Mouse (Mus musculus) embryonic facial prominence, embryonic 13.5 days (tissue): Measurements from ENCODE around the gene Tspan10. TPM values are rescaled to one million over a fixed set of nuclear protein-coding genes. Genes with fewer than 3 reads are reported as not detected.
"Not testable (repeated sequence)": the region's sequence is repeated elsewhere in the genome, so short reads cannot be mapped to it uniquely, and the experiment has no call there.

Source experiments
- ATAC-seq: fragments of 200-750 bp; cut with Nextera tagmentation; 2 replicates; pipeline ENCODE4 v1.8.0; 2017; ENCODE audit warnings: low read depth; ENCODE audit not compliant: insufficient number of reproducible peaks, insufficient read depth, low FRiP score, low TSS enrichment
- H3K27ac ChIP-seq: fragments of 300-500 bp; sonication (generic); 2 replicates; pipeline ENCODE4 v1.5.1; 2015; ENCODE audit warnings: moderate library complexity, mild to moderate bottlenecking, inconsistent platforms
- H3K27me3 ChIP-seq: fragments of 300-500 bp; sonication (generic); 2 replicates; pipeline ENCODE4 v1.6.1; 2015; ENCODE audit warnings: mild to moderate bottlenecking, inconsistent platforms
- H3K36me3 ChIP-seq: fragments of 300-500 bp; sonication (generic); 2 replicates; pipeline ENCODE4 v1.6.1; 2015; ENCODE audit warnings: mild to moderate bottlenecking, inconsistent platforms
- H3K4me1 ChIP-seq: fragments of 300-500 bp; sonication (generic); 2 replicates; pipeline ENCODE4 v1.6.1; 2015; ENCODE audit warnings: inconsistent platforms
- H3K4me2 ChIP-seq: fragments of 300-500 bp; sonication (generic); 2 replicates; pipeline ENCODE4 v1.6.1; 2015; ENCODE audit warnings: moderate library complexity, mild to moderate bottlenecking, inconsistent platforms
- H3K4me3 ChIP-seq: fragments of 300-500 bp; sonication (generic); 2 replicates; pipeline ENCODE4 v1.5.1; 2015; ENCODE audit warnings: mild to moderate bottlenecking, inconsistent platforms
- H3K9ac ChIP-seq: fragments of 300-500 bp; sonication (generic); 2 replicates; pipeline ENCODE4 v1.6.1; 2015; ENCODE audit warnings: mild to moderate bottlenecking, inconsistent platforms
- H3K9me3 ChIP-seq: fragments of 300-500 bp; sonication (generic); 2 replicates; pipeline ENCODE4 v1.6.1; 2016; ENCODE audit warnings: inconsistent platforms
- WGBS: fragments of 180-500 bp; shearing (Covaris S2); methylation state at CpG from one replicate; pipeline ENCODE4 v1.1.7; 2015; ENCODE audit warnings: mixed read lengths; 5-methylcytosine and 5-hydroxymethylcytosine counted together
- polyA plus RNA-seq: library from polyadenylated mRNA; unstranded; fragments of >200 nt; fragmentation: Nextera tagmentation; extraction: Ambion mirVana; gene quantifications from 2 replicates; pipeline ENCODE4 v1.2.1, GENCODE M21; 2015

The Tspan10 gene
- polyA plus RNA-seq = 0.30 and 0.35 TPM in 2 replicates

- no peaks in the 10 kb centered on the region for H3K4me1 ChIP-seq
- H3K27me3 ChIP-seq = no peaks in the 10 kb centered on the region
- no peaks in the 10 kb centered on the region for H3K9me3 ChIP-seq
- no peak within 1 kb of the TSS for H3K9ac ChIP-seq
- ATAC-seq = no peak
- H3K36me3 ChIP-seq = no peaks in the 10 kb centered on the region
- no peak within 1 kb of the TSS for H3K27ac ChIP-seq
- H3K4me3 ChIP-seq = no peak within 1 kb of the TSS
- WGBS = 89% methylated on average over 3 of the region's 3 CpGs
- no peak within 1 kb of the TSS for H3K4me2 ChIP-seq
Measured at GRCm38 (mm10) chr11:120442344-120442743, at the start of gene Tspan10. Gene Tspan10, plus strand, starts transcription at chr11:120442644.

DNA sequence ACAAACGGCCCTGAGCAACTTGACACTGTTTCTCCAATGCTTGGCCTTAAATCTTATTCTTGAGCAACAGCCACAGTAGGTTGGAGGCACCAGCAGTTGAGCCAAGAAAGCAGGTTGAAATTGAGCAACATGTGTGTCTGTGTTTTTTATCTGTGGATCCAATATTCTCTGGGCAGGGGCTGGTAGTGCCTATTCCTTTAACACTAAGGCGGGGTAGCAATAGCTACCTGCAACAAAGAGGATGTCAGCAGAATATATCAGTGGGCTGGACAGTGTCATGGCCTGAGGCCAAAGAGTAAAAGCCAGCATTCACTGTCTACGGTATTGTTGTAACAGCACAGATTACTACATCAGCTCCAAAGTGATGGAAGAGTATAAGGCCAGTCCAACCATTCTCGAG lies 46.8 kb upstream of the Tspan10 start:
- Histone ChIP-seq H3K27ac (no peak overlapping the region), H3K4me2 (no peak overlapping the region), H3K9me3 (no peaks in the 10 kb centered on the region), H3K9ac (no peak overlapping the region), H3K36me3 (peaks cover 82% of the 10 kb centered on the region), H3K4me3 (no peak overlapping the region), H3K4me1 (no peaks in the 10 kb centered on the region), H3K27me3 (no peaks in the 10 kb centered on the region)
- ATAC-seq = no peak
- 79% methylated on average over 4 of the region's 4 CpGs for WGBS

GRCm38 (mm10) chr11:120397602-120398001 lies 44.8 kb upstream of the Tspan10 start:
- Histone ChIP-seq H3K4me2 (no peak overlapping the region), H3K27ac (no peak overlapping the region), H3K9me3 (no peaks in the 10 kb centered on the region), H3K36me3 (peaks cover 92% of the 10 kb centered on the region), H3K27me3 (no peaks in the 10 kb centered on the region), H3K4me1 (no peaks in the 10 kb centered on the region), H3K4me3 (no peak overlapping the region), H3K9ac (no peak overlapping the region)
- 84% methylated on average over 2 of the region's 2 CpGs for WGBS
- ATAC-seq = no peak

GRCm38 (mm10) chr11:120399319-120399718 lies 43.1 kb upstream of the Tspan10 start:
- Histone ChIP-seq H3K36me3 (peaks cover 92% of the 10 kb centered on the region), H3K9ac (no peak overlapping the region), H3K27me3 (no peaks in the 10 kb centered on the region), H3K4me3 (no peak overlapping the region), H3K27ac (no peak overlapping the region), H3K4me2 (no peak overlapping the region), H3K4me1 (no peaks in the 10 kb centered on the region), H3K9me3 (no peaks in the 10 kb centered on the region)
- 94% methylated on average over 2 of the region's 2 CpGs for WGBS
- ATAC-seq = no peak

- H3K4me3 ChIP-seq = no peak overlapping the region
- WGBS = 97% methylated on average over 1 of the region's 1 CpGs
- H3K4me2 ChIP-seq = no peak overlapping the region
- no peaks in the 10 kb centered on the region for H3K4me1 ChIP-seq
- no peak overlapping the region for H3K27ac ChIP-seq
- ATAC-seq = no peak
- no peaks in the 10 kb centered on the region for H3K27me3 ChIP-seq
- H3K36me3 ChIP-seq = peaks cover 96% of the 10 kb centered on the region
- H3K9ac ChIP-seq = no peak overlapping the region
- no peaks in the 10 kb centered on the region for H3K9me3 ChIP-seq
Measured at GRCm38 (mm10) chr11:120404814-120405213, 37.6 kb upstream of the Tspan10 start.

GRCm38 (mm10) chr11:120405867-120406266 lies 36.6 kb upstream of the Tspan10 start:
- Histone ChIP-seq H3K36me3 (peaks cover 96% of the 10 kb centered on the region), H3K27ac (no peak overlapping the region), H3K9ac (no peak overlapping the region), H3K4me3 (no peak overlapping the region), H3K4me1 (no peaks in the 10 kb centered on the region), H3K27me3 (no peaks in the 10 kb centered on the region), H3K4me2 (no peak overlapping the region), H3K9me3 (no peaks in the 10 kb centered on the region)
- no peak for ATAC-seq
- 96% methylated on average over 3 of the region's 3 CpGs for WGBS

DNA sequence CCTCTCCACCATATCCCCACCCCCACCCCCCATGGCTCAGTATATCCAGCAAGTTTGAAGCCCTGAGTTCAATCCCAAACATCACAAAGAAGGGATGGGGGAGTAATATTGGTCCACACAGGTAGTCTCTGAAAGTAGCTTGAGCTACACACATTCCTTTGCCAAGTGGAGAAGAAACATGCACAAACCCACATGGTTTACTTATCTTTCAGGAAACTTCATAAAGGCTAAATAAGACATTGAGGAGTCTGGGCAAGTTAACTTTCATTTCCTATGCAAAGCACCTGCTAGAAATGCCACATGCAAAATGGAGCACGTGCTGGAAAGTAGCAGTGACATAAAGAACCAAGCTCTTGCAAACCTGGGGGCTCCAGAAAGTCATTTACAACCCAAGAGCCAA lies 36.0 kb upstream of the Tspan10 start:
- H3K9me3 ChIP-seq = no peaks in the 10 kb centered on the region
- no peaks in the 10 kb centered on the region for H3K27me3 ChIP-seq
- ATAC-seq = no peak
- H3K36me3 ChIP-seq = peaks cover 96% of the 10 kb centered on the region
- 85% methylated on average over 1 of the region's 1 CpGs for WGBS
- H3K9ac ChIP-seq = no peak overlapping the region
- no peak overlapping the region for H3K4me3 ChIP-seq
- H3K4me1 ChIP-seq = no peaks in the 10 kb centered on the region
- H3K27ac ChIP-seq = no peak overlapping the region
- H3K4me2 ChIP-seq = no peak overlapping the region

- H3K4me2 ChIP-seq, H3K4me1 ChIP-seq, H3K9me3 ChIP-seq, H3K27ac ChIP-seq, H3K9ac ChIP-seq, H3K27me3 ChIP-seq, ATAC-seq, H3K4me3 ChIP-seq: not testable (repeated sequence)
- peaks cover 94% of the 10 kb centered on the region for H3K36me3 ChIP-seq
- WGBS = 89% methylated on average over 9 of the region's 10 CpGs
Measured at GRCm38 (mm10) chr11:120413621-120414020, 28.8 kb upstream of the Tspan10 start.

DNA sequence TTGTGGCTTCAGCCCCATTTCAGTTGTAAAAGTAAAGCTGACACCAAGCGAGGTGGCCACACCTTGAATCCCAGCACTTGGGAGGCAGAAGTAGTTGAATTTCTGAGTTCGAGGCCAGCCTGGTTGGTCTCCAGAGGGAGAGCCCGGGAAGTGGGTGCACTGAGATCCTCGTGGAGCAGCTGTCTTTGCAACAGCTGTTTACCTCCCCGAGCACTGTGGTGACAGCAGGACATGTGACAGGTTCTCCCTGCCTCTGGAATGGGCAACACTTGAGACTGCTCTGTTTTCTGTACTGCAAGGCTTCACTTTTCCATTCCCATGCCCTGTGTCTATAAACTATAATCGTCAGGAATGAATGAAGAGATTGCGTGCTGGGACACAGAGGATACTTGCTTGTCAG lies 24.6 kb upstream of the Tspan10 start:
- Histone ChIP-seq H3K36me3 (peaks cover 93% of the 10 kb centered on the region), H3K4me2 (no peak overlapping the region), H3K9ac (no peak overlapping the region), H3K4me1 (no peaks in the 10 kb centered on the region), H3K27ac (no peak overlapping the region), H3K9me3 (no peaks in the 10 kb centered on the region), H3K4me3 (no peak overlapping the region), H3K27me3 (no peaks in the 10 kb centered on the region)
- ATAC-seq = no peak
- 90% methylated on average over 7 of the region's 7 CpGs for WGBS

GRCm38 (mm10) chr11:120418592-120418991 lies 23.9 kb upstream of the Tspan10 start:
- WGBS = 88% methylated on average over 1 of the region's 1 CpGs
- Histone ChIP-seq H3K4me2 (no peak overlapping the region), H3K27me3 (no peaks in the 10 kb centered on the region), H3K4me1 (no peaks in the 10 kb centered on the region), H3K4me3 (no peak overlapping the region), H3K9ac (no peak overlapping the region), H3K9me3 (no peaks in the 10 kb centered on the region), H3K27ac (no peak overlapping the region), H3K36me3 (peaks cover 94% of the 10 kb centered on the region)
- ATAC-seq = no peak

GRCm38 (mm10) chr11:120422651-120423568 lies 19.5 kb upstream of the Tspan10 start:
- Histone ChIP-seq H3K36me3 (peaks cover 86% of the 10 kb centered on the region), H3K4me2 (no peak overlapping the region), H3K4me3 (no peak overlapping the region), H3K9ac (no peak overlapping the region), H3K9me3 (no peaks in the 10 kb centered on the region), H3K27me3 (no peaks in the 10 kb centered on the region), H3K4me1 (no peaks in the 10 kb centered on the region), H3K27ac (no peak overlapping the region)
- 89% methylated on average over 13 of the region's 13 CpGs for WGBS
- no peak for ATAC-seq

DNA sequence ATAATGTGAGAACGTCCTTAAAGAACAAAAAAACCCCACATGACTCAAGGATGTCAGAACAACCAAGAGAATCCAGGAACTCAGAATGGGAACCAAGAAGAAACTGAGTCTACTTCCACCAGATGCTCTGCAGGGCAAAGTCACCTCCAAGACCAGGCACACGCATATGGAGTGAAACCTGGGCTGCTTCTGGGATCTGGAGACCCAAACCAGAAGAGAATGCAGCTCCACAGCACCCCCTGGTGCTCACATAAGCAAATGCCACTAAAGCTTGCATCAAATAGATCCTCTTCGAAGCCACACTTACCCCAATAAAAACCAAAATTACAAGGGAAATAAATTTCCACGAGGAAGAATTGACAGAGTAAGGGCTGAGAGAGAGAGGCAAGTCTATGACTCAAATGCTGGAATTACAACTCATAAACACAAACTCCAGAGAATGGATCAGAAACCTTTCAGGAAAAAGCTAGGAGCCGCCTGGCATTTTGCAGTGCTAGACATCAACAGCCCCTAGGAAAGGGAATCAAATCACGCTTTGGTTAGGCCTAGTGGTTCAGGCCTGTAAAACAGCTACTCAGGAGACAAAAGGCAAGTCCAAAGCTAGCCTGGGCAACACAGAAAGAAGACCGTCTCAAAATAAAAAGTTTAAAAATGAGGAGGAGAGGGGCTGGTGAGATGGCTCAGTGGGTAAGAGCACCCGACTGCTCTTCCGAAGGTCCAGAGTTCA lies 18.7 kb upstream of the Tspan10 start:
- 69% methylated on average over 9 of the region's 9 CpGs for WGBS
- Histone ChIP-seq H3K9ac (no peak overlapping the region), H3K9me3 (no peaks in the 10 kb centered on the region), H3K4me2 (no peak overlapping the region), H3K4me1 (no peaks in the 10 kb centered on the region), H3K4me3 (no peak overlapping the region), H3K27ac (no peak overlapping the region), H3K36me3 (peaks cover 86% of the 10 kb centered on the region), H3K27me3 (no peaks in the 10 kb centered on the region)
- no peak for ATAC-seq
